Mouse (Mus musculus) ES-E14 (cell line): Measurements from ENCODE around the gene Tmem9.

ENCODE experiments used
- HCFC1 ChIP-seq: IDR thresholded peaks from 2 replicates; pipeline ENCODE4 v1.6.1; 2012; ENCODE audit warnings: low read length, inconsistent platforms, borderline replicate concordance; ENCODE audit not compliant: insufficient read depth
- MAFK ChIP-seq: IDR thresholded peaks from 2 replicates; pipeline ENCODE4 v1.6.1; 2014; ENCODE audit warnings: mild to moderate bottlenecking, low read depth, low read length, inconsistent platforms; ENCODE audit not compliant: insufficient read depth
- ZNF384 ChIP-seq: IDR thresholded peaks from 2 replicates; pipeline ENCODE4 v1.6.1; 2012; ENCODE audit warnings: low read depth, low read length, inconsistent platforms

GRCm38 (mm10) chr1:136066621-136067020 is 58.7 kb downstream of the Tmem9 start:
- TF ChIP-seq MAFK (no peak), HCFC1 (no peak), ZNF384 (no peak)
